Mouse (Mus musculus): Measurements from ENCODE around the gene Gm26965. TPM values are rescaled to one million over a fixed set of nuclear protein-coding genes. Genes with fewer than 3 reads are reported as not detected.
"Not testable (repeated sequence)": the region's sequence is repeated elsewhere in the genome, so short reads cannot be mapped to it uniquely, and the experiment has no call there.

Gm26965 gene
- total RNA-seq (2021), result 0.33 TPM in 1 of 2 replicates, not detected in the other
- long read RNA-seq, experiment 1, result 0 reads
- long read RNA-seq, experiment 2, result 0 reads

DNA sequence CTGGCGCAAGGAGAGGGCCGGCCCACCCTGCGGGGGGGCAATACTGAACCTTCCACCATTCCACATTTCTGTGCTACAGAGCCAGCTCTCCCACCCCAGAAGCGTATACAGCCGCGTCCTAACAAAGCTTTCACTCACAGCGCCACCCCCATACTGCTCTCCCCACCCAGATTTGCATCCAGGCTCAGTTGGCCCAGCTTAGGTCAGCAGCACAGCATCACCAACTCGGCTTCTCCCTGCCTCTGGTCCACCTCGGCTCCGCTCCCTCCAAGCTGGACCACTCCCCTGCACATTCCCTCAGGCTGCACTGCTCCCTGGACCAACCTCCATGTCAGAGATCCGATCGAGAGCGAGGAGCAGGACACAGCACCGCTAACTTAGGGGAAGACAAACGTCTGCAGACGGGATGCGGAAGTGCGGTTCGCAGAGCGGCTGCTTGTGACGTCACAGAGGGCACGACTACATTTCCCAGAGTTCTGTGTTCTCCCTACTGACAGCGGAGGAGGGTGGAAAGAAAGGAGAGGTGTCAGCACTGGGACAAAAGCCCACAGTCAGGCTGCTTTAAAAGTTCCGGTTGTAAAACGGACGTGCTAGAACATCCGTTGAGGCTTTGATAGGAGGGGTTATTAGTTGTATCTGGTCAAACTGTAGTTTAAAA, at the start of gene Gm26965, which contains the start of gene Zfp87:
Gene Gm26965 (minus strand): TSS at position 399 of the 658 bp plus-strand sequence.
Gene Zfp87 (minus strand): TSS at position 425 of the 658 bp plus-strand sequence.
- peak; percentile 94 for DNase-seq

GRCm38 (mm10) chr13:67572591-67573189, 46.7 kb upstream of the Gm26965 start:
- DNase-seq, result no peak

GRCm38 (mm10) chr13:67553730-67554129, 27.8 kb upstream of the Gm26965 start, which contains the start of gene Zfp748:
TSS of gene Zfp748 (minus strand) at chr13:67553830.
- no peak for DNase-seq

GRCm38 (mm10) chr13:67552505-67553346, 26.8 kb upstream of the Gm26965 start:
- DNase-seq, result peak; percentile 88

DNA sequence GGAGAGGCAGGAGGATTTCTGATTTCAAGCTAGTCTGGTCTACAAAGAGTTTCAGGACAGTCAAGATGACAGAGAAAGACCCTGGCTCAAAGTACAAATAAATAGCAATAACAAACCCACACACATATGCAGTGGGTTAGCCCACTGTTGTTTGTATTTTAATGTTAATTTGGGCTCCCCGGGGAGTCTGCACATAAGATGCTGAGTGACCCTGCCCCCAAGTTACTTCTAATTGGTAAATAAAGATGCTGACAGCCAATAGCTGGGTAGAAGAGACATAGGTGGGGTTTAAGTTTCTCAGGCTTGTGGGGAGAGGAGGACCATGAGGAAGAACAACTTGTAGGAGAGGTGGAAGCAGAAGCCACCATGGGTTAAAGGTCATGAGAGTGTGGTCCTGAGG, 20.0 kb upstream of the Gm26965 start:
- no peak for DNase-seq

DNA sequence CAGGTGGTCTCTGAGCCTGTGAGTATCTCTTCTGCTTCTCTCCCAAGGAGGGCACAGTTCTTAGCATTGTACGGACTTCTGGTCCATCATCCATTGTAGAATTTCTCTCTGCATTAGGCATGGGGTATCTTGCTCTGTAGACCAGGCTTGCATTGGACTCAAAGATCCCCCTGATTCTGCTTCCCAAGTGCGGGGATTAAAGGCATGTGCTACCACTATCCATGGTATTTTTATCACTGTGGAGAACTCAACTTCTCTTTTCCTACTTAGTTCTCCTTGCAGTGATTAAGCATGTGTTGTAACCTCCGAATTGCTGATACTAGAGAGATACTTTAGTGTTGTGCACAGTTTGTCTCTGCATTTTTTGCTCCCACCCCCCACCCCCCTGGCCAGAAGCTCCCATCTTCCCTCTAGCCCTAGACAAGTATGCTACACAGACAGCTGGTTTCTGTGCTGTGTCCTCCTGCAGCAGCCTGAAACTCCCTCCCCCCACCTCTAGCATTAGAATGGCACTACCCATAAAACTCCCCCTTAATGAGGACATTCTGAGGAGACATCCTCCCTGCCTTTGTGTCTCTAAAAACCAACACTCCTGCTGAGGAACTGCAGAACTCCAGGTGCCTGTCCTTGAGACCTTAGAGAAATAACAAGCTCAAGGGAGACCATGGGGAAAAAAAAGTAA, 1.2 kb upstream of the Gm26965 start:
- no peak for DNase-seq

GRCm38 (mm10) chr13:67500908-67501307, 25.0 kb downstream of the Gm26965 start:
- DNase-seq, result no peak

GRCm38 (mm10) chr13:67500084-67500719, 25.7 kb downstream of the Gm26965 start, which contains the start of gene Zfp58:
TSS of gene Zfp58 (minus strand) at chr13:67500555.
- DNase-seq, result peak; percentile 87

- no peak for DNase-seq
These were observed 30.3 kb downstream of the Gm26965 start for GRCm38 (mm10) chr13:67495631-67496030.

DNA sequence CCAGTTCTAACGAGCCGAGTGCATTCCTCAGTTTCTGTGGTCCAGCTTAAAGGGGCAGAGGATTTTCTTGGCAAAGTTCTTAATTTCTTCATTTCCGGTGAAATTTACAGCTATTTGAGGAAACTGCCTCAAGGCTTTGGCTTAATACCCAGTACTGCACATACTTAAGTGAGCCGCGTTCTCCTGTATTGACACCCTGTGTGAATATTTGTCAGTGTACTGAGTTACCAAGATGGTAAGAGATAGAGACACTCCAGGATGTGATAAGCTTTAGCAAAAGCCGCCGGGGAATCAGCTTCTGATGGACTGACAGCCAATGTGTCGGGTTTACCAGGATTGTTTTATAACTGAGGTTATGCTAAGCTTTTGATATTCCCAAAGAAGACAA, 41.5 kb downstream of the Gm26965 start:
- no peak for DNase-seq

- DNase-seq, result peak; percentile 87
These were observed 42.1 kb downstream of the Gm26965 start, which contains the start of gene Zfp874b for GRCm38 (mm10) chr13:67483625-67484423. TSS of gene Zfp874b (minus strand) at chr13:67484258.

DNA sequence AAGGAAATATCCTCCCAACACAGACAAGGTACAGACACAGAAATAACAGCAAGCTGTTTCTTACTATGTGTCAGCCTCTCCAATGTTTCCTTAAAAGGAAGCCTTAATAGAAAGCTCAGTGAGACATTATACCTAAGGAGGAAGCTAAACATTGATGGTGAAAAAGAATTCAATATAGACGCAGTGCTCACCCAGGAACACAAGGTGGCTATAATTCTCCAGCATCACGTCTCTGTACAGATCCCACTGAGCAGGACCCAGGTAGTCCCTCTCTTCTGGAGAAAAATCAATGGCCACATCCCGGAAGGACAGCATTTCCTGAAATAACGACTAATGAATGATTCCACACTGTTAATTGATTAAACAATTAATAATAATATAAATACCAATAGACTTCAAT, 44.4 kb downstream of the Gm26965 start:
- DNase-seq, result no peak

- DNase-seq, result no peak
These were observed 56.7 kb downstream of the Gm26965 start for GRCm38 (mm10) chr13:67469274-67469673.

GRCm38 (mm10) chr13:67463506-67464185, 62.3 kb downstream of the Gm26965 start:
- DNase-seq, result not testable (repeated sequence)

DNA sequence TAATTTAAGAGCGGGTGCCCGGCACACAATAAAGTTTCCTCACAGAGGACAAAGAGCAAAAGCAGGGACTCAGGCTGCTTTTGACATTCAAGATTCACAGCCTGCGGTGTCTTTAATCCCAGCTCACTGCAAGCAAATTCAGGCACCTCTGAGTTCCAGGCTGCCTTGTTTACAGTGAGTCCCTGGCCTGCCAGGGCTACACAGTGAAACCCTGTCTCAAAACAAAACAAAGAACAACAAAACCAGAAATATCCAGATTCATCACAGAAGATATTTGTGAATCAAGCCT, 74.0 kb downstream of the Gm26965 start:
- DNase-seq, result peak; percentile 13

- DNase-seq, result peak; percentile 92
These were observed 74.6 kb downstream of the Gm26965 start, which contains the start of gene Zfp874a for GRCm38 (mm10) chr13:67451172-67452020. TSS of gene Zfp874a (minus strand) at chr13:67451624.
